Mouse (Mus musculus): ENCODE measurements around the gene Trim14. TPM values are rescaled to one million over a fixed set of nuclear protein-coding genes. Genes with fewer than 3 reads are reported as not detected.
A peak's percentile ranks its signal among the peaks of the same experiment; 100 is the strongest.

Trim14 gene
- total and polyA plus RNA-seq, 3 experiments = 18.2 to 25.9 (median 18.7) TPM

DNA sequence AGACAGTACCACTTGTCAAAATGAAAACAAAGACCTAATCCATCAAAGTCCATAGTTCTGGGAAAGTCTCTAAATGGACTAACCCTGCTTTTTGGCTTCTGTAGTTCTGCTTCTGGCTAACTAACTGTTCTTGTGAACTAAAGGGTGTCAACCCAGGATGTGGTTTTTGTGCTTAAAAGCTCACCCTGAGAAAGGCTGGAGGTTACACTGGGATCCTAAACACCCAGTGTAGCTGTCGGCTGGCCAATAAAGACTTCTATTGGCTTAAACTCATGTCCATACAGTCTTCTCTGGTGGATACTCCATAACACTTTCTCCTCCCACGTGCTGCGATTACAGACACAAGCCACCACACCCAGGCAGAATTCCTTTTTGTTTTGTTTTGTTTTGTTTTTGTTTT lies 9.7 kb downstream of the Trim14 start:
- Histone ChIP-seq H3K4me3 (ENCODE audit: low read depth, low read length) (no peak overlapping the region; the same call in 1 of the 2 replicates), H3K27me3 (ENCODE audit: insufficient read depth, low read length) (no peaks in the 10 kb centered on the region), H3K9me3 (replicated peaks) (peaks cover 7% of the 10 kb centered on the region), H3K4me1 (ENCODE audit: insufficient read depth, low read depth, low read length) (peaks cover 59% of the 10 kb centered on the region), H3K36me3 (replicated peaks) (peaks cover 69% of the 10 kb centered on the region)
- DNase-seq (ENCODE audit: low spot score) (no peak), ATAC-seq (ENCODE audit: extremely low read depth, insufficient number of reproducible peaks, low FRiP score, poor library complexity, severe bottlenecking) (no peak)
- TF ChIP-seq CTCF (IDR thresholded peaks at IDR 0.05; ENCODE audit: low read depth, low read length) = no peak
- TF ChIP-seq GATA2 (IDR thresholded peaks at IDR 0.05; ENCODE audit: borderline replicate concordance, low read depth, low read length) = no peak
- no peak for TF ChIP-seq GATA1 (IDR thresholded peaks at IDR 0.05; ENCODE audit: borderline replicate concordance, low read length)
- TF ChIP-seq TAL1 (conservative IDR thresholded peaks at IDR 0.05; ENCODE audit: low read depth, low read length) = no peak
- no peak for TF ChIP-seq POLR2AphosphoS5 (IDR thresholded peaks at IDR 0.05; ENCODE audit: insufficient replicate concordance, low read depth, low read length)

DNA sequence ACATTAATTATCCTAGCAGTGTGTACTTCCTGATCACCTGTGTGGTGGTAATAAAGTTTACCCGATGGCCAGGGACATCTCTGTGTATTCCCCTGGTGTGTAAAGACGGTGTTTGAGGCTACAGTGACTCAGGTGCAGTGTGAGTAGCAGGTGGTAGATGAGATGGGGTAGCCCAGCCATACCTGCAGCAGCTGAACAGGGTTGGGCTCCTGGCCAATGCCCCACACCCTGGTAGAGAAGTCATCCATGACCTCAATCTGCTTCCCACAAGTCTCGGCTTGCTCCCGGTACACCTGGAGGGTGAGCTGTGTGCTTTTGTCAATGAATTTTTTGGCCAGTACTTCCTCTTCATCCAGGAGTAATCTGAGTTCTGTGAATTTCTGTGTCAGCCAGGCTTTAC lies 12.6 kb downstream of the Trim14 start:
- Histone ChIP-seq H3K4me1 (ENCODE audit: insufficient read depth, low read depth, low read length) (peaks cover 43% of the 10 kb centered on the region), H3K36me3 (replicated peaks) (peaks cover 65% of the 10 kb centered on the region), H3K9me3 (replicated peaks) (peaks cover 8% of the 10 kb centered on the region), H3K4me3 (ENCODE audit: low read depth, low read length) (no peak overlapping the region), H3K27me3 (ENCODE audit: insufficient read depth, low read length) (no peaks in the 10 kb centered on the region)
- no peak for ATAC-seq (ENCODE audit: extremely low read depth, insufficient number of reproducible peaks, low FRiP score, poor library complexity, severe bottlenecking)
- no peak for DNase-seq (ENCODE audit: low spot score)
- no peak for TF ChIP-seq TAL1 (conservative IDR thresholded peaks at IDR 0.05; ENCODE audit: low read depth, low read length)
- no peak for TF ChIP-seq GATA1 (IDR thresholded peaks at IDR 0.05; ENCODE audit: borderline replicate concordance, low read length)
- no peak for TF ChIP-seq POLR2AphosphoS5 (IDR thresholded peaks at IDR 0.05; ENCODE audit: insufficient replicate concordance, low read depth, low read length)
- no peak for TF ChIP-seq GATA2 (IDR thresholded peaks at IDR 0.05; ENCODE audit: borderline replicate concordance, low read depth, low read length)
- TF ChIP-seq CTCF (IDR thresholded peaks at IDR 0.05; ENCODE audit: low read depth, low read length) = no peak

DNA sequence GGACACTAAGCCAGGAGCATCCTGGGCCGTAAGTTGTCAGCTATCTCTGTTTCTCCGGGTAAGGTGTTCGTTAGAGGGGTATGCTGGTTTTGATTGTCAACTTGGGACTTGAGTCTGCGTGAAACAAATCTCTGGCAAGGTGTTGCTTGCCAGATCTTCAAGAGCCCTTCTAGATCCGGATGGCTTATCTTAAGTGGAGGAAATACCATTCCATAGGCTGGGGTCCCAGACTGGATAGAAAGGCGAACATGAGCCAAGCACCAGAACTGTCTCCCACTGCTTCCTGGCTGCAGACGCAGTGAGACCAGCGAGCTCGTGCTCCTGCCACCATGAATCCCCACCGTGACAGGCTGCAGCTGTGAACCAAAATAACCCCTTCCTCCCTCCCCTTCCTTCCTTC lies 14.5 kb downstream of the Trim14 start:
- Histone ChIP-seq H3K36me3 (replicated peaks) (peaks cover 70% of the 10 kb centered on the region), H3K4me1 (ENCODE audit: insufficient read depth, low read depth, low read length) (peaks cover 30% of the 10 kb centered on the region), H3K9me3 (replicated peaks) (peaks cover 11% of the 10 kb centered on the region), H3K4me3 (ENCODE audit: low read depth, low read length) (no peak overlapping the region), H3K27me3 (ENCODE audit: insufficient read depth, low read length) (no peaks in the 10 kb centered on the region)
- DNase-seq (ENCODE audit: low spot score) (no peak), ATAC-seq (ENCODE audit: extremely low read depth, insufficient number of reproducible peaks, low FRiP score, poor library complexity, severe bottlenecking) (no peak)
- no peak for TF ChIP-seq GATA2 (IDR thresholded peaks at IDR 0.05; ENCODE audit: borderline replicate concordance, low read depth, low read length)
- no peak for TF ChIP-seq CTCF (IDR thresholded peaks at IDR 0.05; ENCODE audit: low read depth, low read length)
- TF ChIP-seq POLR2AphosphoS5 (IDR thresholded peaks at IDR 0.05; ENCODE audit: insufficient replicate concordance, low read depth, low read length) = no peak
- no peak for TF ChIP-seq TAL1 (conservative IDR thresholded peaks at IDR 0.05; ENCODE audit: low read depth, low read length)
- no peak for TF ChIP-seq GATA1 (IDR thresholded peaks at IDR 0.05; ENCODE audit: borderline replicate concordance, low read length)

DNA sequence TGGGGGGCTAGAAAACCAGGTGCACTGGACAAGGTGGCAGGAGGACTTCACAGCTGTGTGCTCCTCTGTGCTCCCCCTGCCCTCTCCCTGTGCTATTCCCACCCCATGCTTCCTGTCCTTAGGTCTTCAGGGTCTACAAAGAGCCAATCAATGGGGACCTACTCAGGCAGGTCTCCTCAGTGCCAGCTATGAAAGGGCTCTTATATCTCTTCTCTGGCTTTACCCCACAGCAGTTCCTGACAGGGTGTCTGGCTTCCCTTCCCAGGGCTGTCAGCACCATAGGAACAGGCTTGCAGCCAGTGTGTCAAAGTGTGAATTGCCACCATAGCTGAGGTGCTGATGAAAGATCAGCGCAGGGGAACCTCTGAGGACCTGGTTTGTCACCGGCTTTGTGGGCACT lies 15.4 kb downstream of the Trim14 start:
- TF ChIP-seq GATA2 (IDR thresholded peaks at IDR 0.05; ENCODE audit: borderline replicate concordance, low read depth, low read length) (no peak), POLR2AphosphoS5 (IDR thresholded peaks at IDR 0.05; ENCODE audit: insufficient replicate concordance, low read depth, low read length) (no peak), CTCF (IDR thresholded peaks at IDR 0.05; ENCODE audit: low read depth, low read length) (no peak), GATA1 (IDR thresholded peaks at IDR 0.05; ENCODE audit: borderline replicate concordance, low read length) (no peak), TAL1 (conservative IDR thresholded peaks at IDR 0.05; ENCODE audit: low read depth, low read length) (no peak)
- H3K36me3 ChIP-seq (replicated peaks) = peaks cover 69% of the 10 kb centered on the region
- DNase-seq (ENCODE audit: low spot score) = no peak
- peaks cover 11% of the 10 kb centered on the region for H3K9me3 ChIP-seq (replicated peaks)
- H3K4me3 ChIP-seq (ENCODE audit: low read depth, low read length) = no peak overlapping the region
- peaks cover 22% of the 10 kb centered on the region for H3K4me1 ChIP-seq (ENCODE audit: insufficient read depth, low read depth, low read length)
- no peak for ATAC-seq (ENCODE audit: extremely low read depth, insufficient number of reproducible peaks, low FRiP score, poor library complexity, severe bottlenecking)
- no peaks in the 10 kb centered on the region for H3K27me3 ChIP-seq (ENCODE audit: insufficient read depth, low read length)

DNA sequence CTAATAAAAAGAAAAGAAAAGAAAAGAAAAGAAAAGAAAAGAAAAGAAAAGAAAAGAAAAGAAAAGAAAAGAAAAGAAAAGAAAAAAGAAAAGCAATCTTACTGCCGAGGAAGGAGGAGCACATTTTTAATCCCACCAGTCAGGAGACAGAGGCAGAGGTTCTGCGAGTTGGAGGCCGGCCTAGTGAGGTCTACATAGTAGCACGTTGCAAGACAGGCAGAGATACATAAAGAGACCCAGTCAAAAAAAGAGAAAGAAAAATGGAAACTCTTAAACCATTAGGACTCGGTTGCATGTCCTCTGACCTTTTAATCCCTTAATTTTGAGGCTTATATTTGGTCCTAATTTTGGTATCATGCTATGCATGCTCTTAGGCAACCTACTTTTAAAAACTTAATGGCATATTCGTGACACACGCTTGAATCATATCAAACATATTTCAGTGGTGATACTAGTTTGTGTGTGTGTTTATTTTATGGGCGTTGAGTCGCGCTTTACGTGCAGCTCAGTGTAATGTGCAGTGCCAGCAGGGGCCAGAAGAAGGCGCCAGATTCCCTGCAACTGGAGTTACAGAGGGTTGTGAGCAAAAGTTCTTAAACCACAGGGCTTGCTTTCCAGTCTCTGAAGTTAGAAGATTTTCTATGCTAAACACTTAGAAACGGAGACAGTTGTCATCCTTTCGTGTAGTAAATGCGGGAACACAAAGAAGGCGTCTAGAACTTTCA lies 28.0 kb downstream of the Trim14 start:
- DNase-seq (ENCODE audit: low spot score) = no peak
- peaks cover 58% of the 10 kb centered on the region for H3K4me1 ChIP-seq (ENCODE audit: insufficient read depth, low read depth, low read length)
- ATAC-seq (ENCODE audit: extremely low read depth, insufficient number of reproducible peaks, low FRiP score, poor library complexity, severe bottlenecking) = peak; percentile 24; the same call in 1 of the 2 replicates
- H3K36me3 ChIP-seq (replicated peaks) = peaks cover 51% of the 10 kb centered on the region
- no peaks in the 10 kb centered on the region for H3K27me3 ChIP-seq (ENCODE audit: insufficient read depth, low read length)
- peak overlapping the region; percentile 46; the same call in 1 of the 2 replicates for H3K4me3 ChIP-seq (ENCODE audit: low read depth, low read length)
- H3K9me3 ChIP-seq (replicated peaks) = no peaks in the 10 kb centered on the region
- TF ChIP-seq CTCF (IDR thresholded peaks at IDR 0.05; ENCODE audit: low read depth, low read length) = peak; percentile 92
- TF ChIP-seq POLR2AphosphoS5 (IDR thresholded peaks at IDR 0.05; ENCODE audit: insufficient replicate concordance, low read depth, low read length) = no peak
- TF ChIP-seq GATA1 (IDR thresholded peaks at IDR 0.05; ENCODE audit: borderline replicate concordance, low read length) = no peak

DNA sequence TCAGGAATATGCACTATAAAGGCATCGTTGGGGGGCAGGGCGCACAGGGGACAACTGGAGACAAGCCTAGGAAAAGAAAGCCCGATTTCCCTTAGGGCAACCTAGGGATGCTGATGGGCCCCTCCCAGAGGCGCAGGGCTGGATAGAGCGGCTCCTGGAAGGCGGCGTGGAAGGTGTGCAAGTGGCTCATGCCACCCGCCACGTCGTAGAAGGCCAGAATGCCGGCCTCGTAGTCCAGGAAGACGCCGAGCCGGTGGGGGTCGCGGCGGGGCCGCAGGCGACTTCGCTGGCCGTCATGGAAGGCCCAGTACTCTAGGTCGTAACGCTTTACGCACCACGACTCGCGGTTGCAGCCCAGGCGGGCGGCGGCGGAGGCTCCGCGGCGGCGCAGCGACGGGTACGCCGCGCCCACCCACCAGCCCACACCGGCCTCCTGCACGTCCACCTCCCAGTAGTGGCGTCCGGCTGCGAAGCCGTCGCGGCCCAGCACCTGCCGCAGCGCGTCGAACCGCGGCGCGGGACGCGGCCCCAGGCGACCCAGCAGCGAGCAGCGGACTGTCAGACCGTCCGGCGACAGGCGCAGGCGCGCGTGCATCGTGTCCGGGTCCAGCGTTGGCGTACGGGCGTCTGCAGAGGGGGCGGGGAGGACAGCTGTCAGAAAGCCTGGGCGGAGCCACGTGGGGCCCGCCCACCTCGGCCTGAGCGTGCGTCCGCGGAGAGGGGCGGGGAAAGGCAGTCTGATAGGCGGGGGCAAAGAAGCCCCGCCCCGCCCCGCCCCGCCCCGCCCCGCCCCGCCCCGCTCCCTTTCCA lies 28.9 kb downstream of the Trim14 start:
- Histone ChIP-seq H3K4me1 (ENCODE audit: insufficient read depth, low read depth, low read length) (peaks cover 65% of the 10 kb centered on the region), H3K27me3 (ENCODE audit: insufficient read depth, low read length) (no peaks in the 10 kb centered on the region), H3K36me3 (replicated peaks) (peaks cover 60% of the 10 kb centered on the region), H3K9me3 (replicated peaks) (no peaks in the 10 kb centered on the region), H3K4me3 (ENCODE audit: low read depth, low read length) (peak overlapping the region; percentile 85)
- DNase-seq (ENCODE audit: low spot score) (peak; percentile 85), ATAC-seq (ENCODE audit: extremely low read depth, insufficient number of reproducible peaks, low FRiP score, poor library complexity, severe bottlenecking) (peak; percentile 74)
- TF ChIP-seq CTCF (IDR thresholded peaks at IDR 0.05; ENCODE audit: low read depth, low read length) (no peak), GATA1 (IDR thresholded peaks at IDR 0.05; ENCODE audit: borderline replicate concordance, low read length) (no peak), POLR2AphosphoS5 (IDR thresholded peaks at IDR 0.05; ENCODE audit: insufficient replicate concordance, low read depth, low read length) (no peak), TAL1 (conservative IDR thresholded peaks at IDR 0.05; ENCODE audit: low read depth, low read length) (no peak; the same call in 1 of the 2 replicates), GATA2 (IDR thresholded peaks at IDR 0.05; ENCODE audit: borderline replicate concordance, low read depth, low read length) (no peak)
